8 mouse cellular contexts compared by ENCODE assay signal in the genomic region with DNA sequence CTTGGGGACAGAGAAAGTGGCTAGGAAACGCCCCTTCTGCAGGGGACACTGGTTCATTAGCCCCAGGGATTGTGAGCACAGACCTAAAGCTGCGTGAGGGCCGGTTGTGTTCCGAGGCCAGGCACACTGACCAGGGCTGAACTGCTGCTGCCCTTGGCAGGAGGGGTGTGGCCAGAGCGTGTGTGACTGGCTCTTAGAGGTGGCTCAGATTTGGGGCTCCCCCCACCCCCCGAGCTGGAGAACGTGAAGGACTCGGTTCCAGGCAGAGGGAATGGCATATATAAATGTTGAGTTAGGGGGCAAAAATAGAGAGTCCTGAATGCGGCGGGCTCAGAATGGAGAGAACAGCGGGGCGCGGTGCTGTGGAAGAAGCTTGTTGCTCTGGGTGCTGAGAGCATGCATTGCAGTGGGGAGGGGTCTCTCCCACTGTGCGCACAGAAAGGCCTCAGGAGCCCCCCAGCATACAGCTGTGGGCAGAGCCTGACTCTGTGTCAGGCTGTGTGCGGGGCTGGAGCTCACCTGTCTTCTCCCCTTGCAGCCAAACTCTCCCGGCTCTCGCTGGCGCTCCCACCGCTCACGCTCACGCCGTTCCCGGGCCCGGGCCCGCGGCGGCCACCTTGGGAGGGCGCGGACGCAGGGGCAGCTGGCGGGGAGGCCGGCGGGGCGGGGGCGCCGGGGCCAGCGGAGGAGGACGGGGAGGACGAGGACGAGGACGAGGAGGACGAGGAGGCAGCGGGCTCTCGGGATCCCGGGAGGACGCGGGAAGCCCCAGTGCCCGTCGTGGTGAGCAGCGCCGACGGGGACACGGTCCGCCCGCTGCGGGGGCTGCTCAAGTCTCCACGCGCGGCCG. TPM values are rescaled to one million over a fixed set of nuclear protein-coding genes. Genes with fewer than 3 reads are reported as not detected.
A peak's percentile ranks its signal among the peaks of the same experiment; 100 is the strongest.
DNase-seq lines count a peak whose midpoint lies in the region; ATAC-seq lines count a peak whose summit lies in the region.

No protein-coding gene starts in this region.

- H3K27me3 ChIP-seq in kidney, embryonic 16.5 days (ENCODE audit: insufficient read depth, low read length) = peaks cover 15% of the 10 kb centered on the region
- H3K27me3 ChIP-seq in hindbrain, embryonic 11.5 days (ENCODE audit: control insufficient read depth, insufficient read depth, low read length) = peaks cover 29% of the 10 kb centered on the region
- H3K27me3 ChIP-seq in midbrain, embryonic 11.5 days (ENCODE audit: control insufficient read depth, insufficient read depth, low read length) = peaks cover 22% of the 10 kb centered on the region

- peak overlapping the region; percentile 94 for H3K4me2 ChIP-seq in kidney, embryonic 16.5 days (replicated peaks; ENCODE audit: low read depth, low read length)
- peak overlapping the region; percentile 63 for H3K4me2 ChIP-seq in hindbrain, embryonic 11.5 days (replicated peaks; ENCODE audit: low read depth, low read length)
- peak overlapping the region; percentile 63 for H3K4me2 ChIP-seq in midbrain, embryonic 11.5 days

- H3K36me3 ChIP-seq in kidney, embryonic 16.5 days (ENCODE audit: insufficient read depth, low read length) = peaks cover 14% of the 10 kb centered on the region; the same call in 1 of the 2 replicates
- 0 out of 2 replicates have a peak, but pooled peaks cover 5% of the 10 kb centered on the region for H3K36me3 ChIP-seq in hindbrain, embryonic 11.5 days (ENCODE audit: control insufficient read depth, insufficient read depth, low read length)
- peaks cover 15% of the 10 kb centered on the region for H3K36me3 ChIP-seq in midbrain, embryonic 11.5 days (ENCODE audit: control insufficient read depth, insufficient read depth, low read length)

- peak overlapping the region; percentile 60 for H3K4me3 ChIP-seq in kidney, embryonic 16.5 days (ENCODE audit: low read length)
- peak overlapping the region; percentile 33 for H3K4me3 ChIP-seq in hindbrain, embryonic 11.5 days (ENCODE audit: low read depth, low read length)
- H3K4me3 ChIP-seq in midbrain, embryonic 11.5 days (ENCODE audit: low read depth, low read length) = peak overlapping the region; percentile 29

- H3K9ac ChIP-seq in kidney, embryonic 16.5 days (replicated peaks; ENCODE audit: low read length) = peak overlapping the region; percentile 72
- H3K9ac ChIP-seq in hindbrain, embryonic 11.5 days (ENCODE audit: low read depth, low read length) = peak overlapping the region; percentile 50
- peak overlapping the region; percentile 55 for H3K9ac ChIP-seq in midbrain, embryonic 11.5 days (ENCODE audit: low read length)

- no peaks in the 10 kb centered on the region for H3K9me3 ChIP-seq in kidney, embryonic 16.5 days (ENCODE audit: low read length)
- no peaks in the 10 kb centered on the region for H3K9me3 ChIP-seq in hindbrain, embryonic 11.5 days (ENCODE audit: control insufficient read depth, low read length)
- H3K9me3 ChIP-seq in midbrain, embryonic 11.5 days (ENCODE audit: control insufficient read depth, low read length) = no peaks in the 10 kb centered on the region

- H3K4me1 ChIP-seq in kidney, embryonic 16.5 days (ENCODE audit: insufficient read depth, low read length) = peaks cover 27% of the 10 kb centered on the region; the same call in 1 of the 2 replicates
- peaks cover 9% of the 10 kb centered on the region for H3K4me1 ChIP-seq in hindbrain, embryonic 11.5 days (replicated peaks; ENCODE audit: control insufficient read depth, insufficient read depth, low read length)
- H3K4me1 ChIP-seq in midbrain, embryonic 11.5 days (ENCODE audit: control insufficient read depth, insufficient read depth, low read length) = peaks cover 20% of the 10 kb centered on the region

- 0 out of 2 replicates have a peak, but pooled peaks have one; percentile 4 for ATAC-seq in kidney, embryonic 16.5 days (ENCODE audit: low FRiP score, low TSS enrichment)
- ATAC-seq in hindbrain, embryonic 11.5 days (ENCODE audit: low FRiP score) = no peak
- ATAC-seq in midbrain, embryonic 11.5 days (ENCODE audit: low FRiP score) = no peak
- no peak for ATAC-seq in monocyte, adult 5-6 weeks (replicated peaks; ENCODE audit: insufficient number of reproducible peaks, low FRiP score, low TSS enrichment, poor library complexity, severe bottlenecking)

- H3K27ac ChIP-seq in kidney, embryonic 16.5 days (ENCODE audit: low read length) = no peak overlapping the region
- H3K27ac ChIP-seq in hindbrain, embryonic 11.5 days (ENCODE audit: low read depth, low read length) = no peak overlapping the region
- no peak overlapping the region for H3K27ac ChIP-seq in midbrain, embryonic 11.5 days (ENCODE audit: low read depth, low read length)

- no peak for DNase-seq in kidney, adult 9 months
- DNase-seq in cerebellum, postnatal 25 days = peak; percentile 40 to 47
- no peak for DNase-seq in hindbrain, embryonic 11.5 days (ENCODE audit: low spot score)
- DNase-seq in midbrain, embryonic 11.5 days (ENCODE audit: low spot score, missing footprints) = peak; percentile 89
- no peak for DNase-seq in right cerebral cortex, postnatal 25 days
- DNase-seq in natural killer cell, adult 2 months (ENCODE audit: low spot score in 2 of 2) = no peak

- WGBS in kidney, embryonic 16.5 days = under 1% methylated on average over 50 of the region's 60 CpGs
- 2% methylated on average over 46 of the region's 60 CpGs for WGBS in hindbrain, embryonic 11.5 days
- WGBS in midbrain, embryonic 11.5 days = under 1% methylated on average over 60 of the region's 60 CpGs

RNA-seq across cellular contexts. Expression of gene Sult2b1, which starts 13.4 kb away (rescaled TPM):
- polyA plus RNA-seq in kidney, embryonic 16.5 days (2015; fragmentation: Nextera tagmentation; extraction: Ambion mirVana) = 1.9 and 2.5 TPM in 2 replicates
- polyA plus RNA-seq in hindbrain, embryonic 11.5 days (2014; fragmentation: Nextera tagmentation; extraction: Ambion mirVana) = 1.4 and 1.9 TPM in 2 replicates
- 1.5 and 2.4 TPM in 2 replicates for polyA plus RNA-seq in midbrain, embryonic 11.5 days (2014; fragmentation: Nextera tagmentation; extraction: Ambion mirVana)
- 1.3 to 7.5 TPM in 2 of 3 replicates, not detected in the other for total RNA-seq in monocyte, adult 5-6 weeks (2017)

RNA-seq across cellular contexts. Expression of gene Lmtk3, which starts 14.3 kb away (rescaled TPM):
- 1.3 and 1.8 TPM in 2 replicates for polyA plus RNA-seq in kidney, embryonic 16.5 days (2015; fragmentation: Nextera tagmentation; extraction: Ambion mirVana)
- 6.3 and 9.1 TPM in 2 replicates for polyA plus RNA-seq in hindbrain, embryonic 11.5 days (2014; fragmentation: Nextera tagmentation; extraction: Ambion mirVana)
- 4.6 and 4.8 TPM in 2 replicates for polyA plus RNA-seq in midbrain, embryonic 11.5 days (2014; fragmentation: Nextera tagmentation; extraction: Ambion mirVana)
- total RNA-seq in monocyte, adult 5-6 weeks (2017) = not detected in 3 replicates

RNA-seq across cellular contexts. Expression of gene Cyth2, which starts 16.5 kb away (rescaled TPM):
- polyA plus RNA-seq in kidney, embryonic 16.5 days (2015; fragmentation: Nextera tagmentation; extraction: Ambion mirVana) = 125 and 126 TPM in 2 replicates
- polyA plus RNA-seq in hindbrain, embryonic 11.5 days (2014; fragmentation: Nextera tagmentation; extraction: Ambion mirVana) = 211 and 248 TPM in 2 replicates
- 224 and 225 TPM in 2 replicates for polyA plus RNA-seq in midbrain, embryonic 11.5 days (2014; fragmentation: Nextera tagmentation; extraction: Ambion mirVana)
- 59.2 to 78.0 TPM (median 72.7 TPM) in 3 replicates for total RNA-seq in monocyte, adult 5-6 weeks (2017)

RNA-seq across cellular contexts. Expression of gene Kcnj14, which starts 26.7 kb away (rescaled TPM):
- 1.9 TPM in 2 replicates for polyA plus RNA-seq in kidney, embryonic 16.5 days (2015; fragmentation: Nextera tagmentation; extraction: Ambion mirVana)
- 0.48 and 0.57 TPM in 2 replicates for polyA plus RNA-seq in hindbrain, embryonic 11.5 days (2014; fragmentation: Nextera tagmentation; extraction: Ambion mirVana)
- polyA plus RNA-seq in midbrain, embryonic 11.5 days (2014; fragmentation: Nextera tagmentation; extraction: Ambion mirVana) = 0.69 and 0.75 TPM in 2 replicates
- 0.19 TPM in 1 of 3 replicates, not detected in the others for total RNA-seq in monocyte, adult 5-6 weeks (2017)

RNA-seq across cellular contexts. Expression of gene Grwd1, which starts 32.9 kb away (rescaled TPM):
- 87.4 and 87.9 TPM in 2 replicates for polyA plus RNA-seq in kidney, embryonic 16.5 days (2015; fragmentation: Nextera tagmentation; extraction: Ambion mirVana)
- polyA plus RNA-seq in hindbrain, embryonic 11.5 days (2014; fragmentation: Nextera tagmentation; extraction: Ambion mirVana) = 56.7 and 66.0 TPM in 2 replicates
- 64.0 and 67.9 TPM in 2 replicates for polyA plus RNA-seq in midbrain, embryonic 11.5 days (2014; fragmentation: Nextera tagmentation; extraction: Ambion mirVana)
- 5.8 to 8.7 TPM (median 6.7 TPM) in 3 replicates for total RNA-seq in monocyte, adult 5-6 weeks (2017)

Comparison
In these comparisons a context has a peak if more than half of its experiments do, and no peak if none do; other contexts are left out.
1. DNase-seq: peak in cerebellum, postnatal 25 days (2 of 2) and midbrain, embryonic 11.5 days (single experiment); none in kidney, adult 9 months (single experiment), hindbrain, embryonic 11.5 days (single experiment), right cerebral cortex, postnatal 25 days (single experiment) and natural killer cell, adult 2 months (0 of 2).
2. Peak in every context shown above with its lines, with median percentiles within 50 percentile points of each other: H3K4me2 ChIP-seq, H3K4me3 ChIP-seq and H3K9ac ChIP-seq.